Mouse (Mus musculus): ENCODE data around the gene Fsip2. TPM values are rescaled to one million over a fixed set of nuclear protein-coding genes. Genes with fewer than 3 reads are reported as not detected.

The Fsip2 gene
- not detected for total RNA-seq (2021)
- long read RNA-seq, experiment 1, result 0 reads
- long read RNA-seq, experiment 2, result 0 reads

GRCm38 (mm10) chr2:82943472-82943871 is at the start of gene Fsip2:
Gene Fsip2 (plus strand): TSS chr2:82943634.
- no peak for DNase-seq

- no peak for DNase-seq
Measured at GRCm38 (mm10) chr2:82963443-82963842, 20.0 kb downstream of the Fsip2 start.

DNA sequence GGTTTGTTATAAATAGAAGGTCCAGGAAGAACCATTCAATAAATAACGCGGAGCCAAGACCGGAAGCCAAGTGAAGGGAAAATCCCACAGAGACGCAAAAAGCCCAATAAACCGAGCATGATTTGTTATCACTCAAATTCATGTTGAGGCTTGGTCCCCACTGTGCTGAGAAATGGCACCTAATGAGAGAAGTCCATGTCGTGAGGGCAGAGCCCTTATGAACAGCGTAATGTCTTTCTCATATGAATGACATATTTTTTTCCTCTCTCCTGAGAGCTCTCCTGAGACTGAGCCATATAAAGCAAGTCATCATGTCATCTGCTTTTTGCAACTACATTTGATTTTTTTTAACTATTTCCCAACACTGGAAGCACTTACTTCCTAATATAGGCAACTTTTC is 82.4 kb downstream of the Fsip2 start:
- no peak for DNase-seq

- no peak for DNase-seq
Measured at GRCm38 (mm10) chr2:83052914-83053690, 109.7 kb downstream of the Fsip2 start.
